Mouse (Mus musculus) heart, postnatal 25 days (tissue): Measurements from ENCODE around the gene Gm4981. TPM values are rescaled to one million over a fixed set of nuclear protein-coding genes. Genes with fewer than 3 reads are reported as not detected.
A peak's percentile ranks its signal among the peaks of the same experiment; 100 is the strongest.
"Not testable (repeated sequence)": the region's sequence is repeated elsewhere in the genome, so short reads cannot be mapped to it uniquely, and the experiment has no call there.

ENCODE experiments used
- DNase-seq: peaks from one replicate; pipeline ENCODE4 v3.0.0; 2022; ENCODE audit warnings: low spot score
- intact Hi-C: fragments of 180-260 bp; cut with DNase I; formaldehyde crosslinking; loops from one replicate; pipeline ENCODE4 v1.15.1; 2025
- total RNA-seq, 2 experiments: library from RNA; stranded (reverse); gene quantifications; 2 replicates each; pipeline ENCODE4 v1.2.3; 2021

The Gm4981 gene
- not detected for total RNA-seq

DNA sequence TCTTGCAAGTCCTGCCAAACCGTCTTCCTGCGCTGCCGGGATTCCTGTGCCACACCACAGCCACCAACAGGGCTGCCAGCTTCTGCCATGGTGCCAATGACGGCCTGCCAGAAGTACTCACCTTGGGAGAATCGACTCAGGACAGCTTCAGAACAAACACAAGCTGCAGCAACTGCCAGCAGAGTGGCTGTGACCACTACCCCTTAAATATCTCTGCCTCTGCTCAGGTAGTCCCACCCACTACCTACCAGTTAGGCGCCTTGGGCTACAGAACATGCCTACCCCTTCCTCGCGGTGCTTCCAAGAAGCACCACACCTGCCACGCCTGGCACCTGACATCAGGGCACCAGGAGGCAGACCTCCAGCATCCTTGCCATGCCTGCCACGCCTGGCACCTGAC, at the start of gene Gm4981:
Gene Gm4981, minus strand, starts transcription at position 89 of the 400 bp plus-strand sequence.
- DNase-seq, result no peak
- intact Hi-C loops, result no loop called here

DNA sequence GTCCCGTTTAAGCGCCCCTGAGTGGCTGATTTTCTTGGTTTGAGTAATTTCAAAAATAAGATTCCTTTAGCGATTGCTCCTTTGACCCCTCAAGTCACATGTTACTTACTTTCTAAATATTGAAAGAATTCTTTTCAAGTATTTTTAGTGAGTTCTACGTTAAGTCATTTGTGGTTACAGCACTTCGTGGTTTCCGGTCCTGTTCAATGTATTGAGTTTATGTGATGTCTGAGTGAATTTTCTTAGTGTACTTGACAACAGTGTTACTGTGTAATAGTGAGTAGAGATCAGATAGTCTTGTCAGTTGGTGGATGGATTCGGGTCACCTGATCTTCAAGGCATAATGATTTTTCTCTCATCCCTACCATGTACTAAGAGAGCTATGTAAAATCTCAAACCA, 45.7 kb upstream of the Gm4981 start:
- intact Hi-C loops, result no loop called here
- no peak for DNase-seq

DNA sequence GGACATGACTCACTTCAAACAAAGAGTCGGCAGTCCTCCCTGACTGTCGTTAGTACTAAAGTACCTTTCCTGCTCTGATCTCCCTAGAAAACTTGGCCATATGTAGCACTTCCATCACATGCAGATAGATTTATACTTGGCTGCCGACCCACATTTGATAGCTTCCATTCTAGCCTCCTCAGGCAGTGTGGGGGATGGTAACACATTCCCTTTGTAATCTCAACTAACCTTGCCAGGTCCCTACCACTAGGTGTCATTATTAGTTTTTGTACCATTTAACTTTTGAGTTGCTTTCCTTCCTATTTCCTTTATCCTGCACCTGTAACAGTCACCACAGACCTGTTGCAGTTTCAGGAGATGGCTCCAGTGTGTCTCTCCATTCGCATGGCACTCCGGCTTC, 22.0 kb upstream of the Gm4981 start:
- no peak for DNase-seq
- intact Hi-C loops, result no loop called here

DNA sequence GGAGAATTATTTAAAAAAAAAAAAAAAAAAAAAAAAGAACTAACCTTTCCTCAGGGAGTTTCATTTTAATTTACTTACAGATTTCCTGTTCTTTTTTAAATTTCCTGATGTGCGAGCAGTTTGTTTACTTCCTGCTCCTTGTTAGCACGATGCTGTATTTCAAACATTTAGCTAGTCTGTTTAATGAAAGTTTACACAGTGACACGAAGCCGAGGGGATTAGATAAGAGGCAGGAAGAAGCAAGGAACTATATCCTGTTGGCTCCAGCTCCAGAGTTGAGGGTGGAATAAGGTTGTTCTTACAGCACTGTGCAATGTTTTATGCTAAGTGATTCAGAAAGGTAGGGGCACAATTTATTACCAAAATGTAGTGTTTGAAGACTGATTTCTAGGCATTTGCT, 19.5 kb upstream of the Gm4981 start:
- intact Hi-C loops, result no loop called here
- DNase-seq, result no peak

DNA sequence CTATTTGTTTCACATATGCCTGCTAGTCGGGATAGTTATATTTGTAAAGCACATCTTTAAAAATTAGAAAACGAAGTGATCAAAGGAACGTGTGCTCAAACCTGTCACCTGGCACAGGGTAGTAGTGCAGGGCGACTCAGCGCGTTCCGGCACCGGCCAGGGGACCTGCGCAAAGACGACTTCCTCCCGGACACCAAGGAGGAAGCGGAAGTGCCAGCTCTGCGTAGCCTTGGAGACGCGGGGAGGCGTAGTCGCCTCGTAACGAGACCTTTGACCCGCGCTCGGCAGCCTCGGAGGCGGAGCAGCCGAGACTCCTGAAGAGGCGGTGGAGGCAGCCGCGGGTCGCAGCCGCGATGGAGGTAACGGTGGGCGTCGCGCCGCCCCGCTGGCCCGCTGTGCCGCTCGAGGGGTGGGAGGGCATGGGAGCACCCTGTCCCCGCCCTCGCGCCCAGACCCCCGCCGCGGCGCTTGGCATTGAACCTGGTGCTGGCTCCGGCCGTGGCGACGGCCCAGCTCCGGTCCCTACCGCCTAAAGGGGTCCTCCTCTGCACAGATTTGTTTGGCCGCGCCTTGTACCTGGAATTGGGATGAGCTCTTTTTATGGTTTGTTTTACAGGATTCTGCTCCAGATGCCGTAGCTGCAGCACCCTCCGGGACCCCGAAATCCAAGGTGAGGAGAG, 18.9 kb upstream of the Gm4981 start, which contains the start of gene Gcc2:
Gene Gcc2, plus strand, starts transcription at position 285 of the 680 bp plus-strand sequence.
- DNase-seq, result peak; percentile 88
- intact Hi-C loops, result no loop called here

DNA sequence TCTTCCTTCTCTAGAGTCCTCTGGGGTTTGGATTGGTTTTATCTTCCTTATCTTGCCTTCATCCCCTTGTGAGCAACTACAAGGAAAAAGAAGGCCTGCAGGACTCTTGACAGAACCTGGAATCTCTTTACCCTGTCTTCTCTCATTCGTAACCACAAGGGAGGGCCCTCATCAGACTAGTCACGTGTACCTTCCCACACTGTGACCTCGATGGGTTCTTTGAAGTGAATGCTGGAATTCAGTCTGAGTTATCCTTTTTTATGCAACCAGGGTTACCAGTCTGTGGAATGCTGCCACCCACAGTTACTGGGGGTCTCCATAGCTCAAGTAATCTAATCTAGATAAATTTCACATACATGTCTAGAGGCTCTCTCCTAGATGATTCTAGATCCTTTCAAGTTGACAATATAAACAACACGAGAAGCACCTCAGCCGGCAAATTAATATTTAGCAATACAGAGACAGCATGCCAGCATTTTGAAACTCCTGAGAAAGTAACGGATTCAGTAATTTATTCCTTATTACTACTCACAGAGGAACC, 18.2 kb upstream of the Gm4981 start:
- no peak for DNase-seq
- intact Hi-C loops, result no loop called here

DNA sequence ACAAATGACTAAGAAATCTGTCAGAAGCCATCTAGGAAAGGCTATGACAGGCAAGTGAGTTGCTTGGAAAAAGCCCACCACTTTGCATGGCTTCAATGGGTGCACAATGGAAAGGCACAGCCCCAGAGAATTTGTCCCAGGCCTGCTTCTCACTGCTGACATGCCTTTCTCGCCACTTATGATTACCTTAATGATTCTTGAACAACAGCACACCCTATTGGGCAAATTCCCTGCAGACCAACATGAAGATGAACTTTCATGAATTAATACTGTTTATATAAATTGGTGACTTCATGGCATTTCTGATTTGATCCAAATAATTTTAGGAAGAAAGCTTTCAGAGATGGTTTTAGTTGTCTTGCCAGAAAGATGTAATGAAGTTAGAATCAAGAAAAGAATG, 13.0 kb upstream of the Gm4981 start:
- intact Hi-C loops, result no loop called here
- no peak for DNase-seq

DNA sequence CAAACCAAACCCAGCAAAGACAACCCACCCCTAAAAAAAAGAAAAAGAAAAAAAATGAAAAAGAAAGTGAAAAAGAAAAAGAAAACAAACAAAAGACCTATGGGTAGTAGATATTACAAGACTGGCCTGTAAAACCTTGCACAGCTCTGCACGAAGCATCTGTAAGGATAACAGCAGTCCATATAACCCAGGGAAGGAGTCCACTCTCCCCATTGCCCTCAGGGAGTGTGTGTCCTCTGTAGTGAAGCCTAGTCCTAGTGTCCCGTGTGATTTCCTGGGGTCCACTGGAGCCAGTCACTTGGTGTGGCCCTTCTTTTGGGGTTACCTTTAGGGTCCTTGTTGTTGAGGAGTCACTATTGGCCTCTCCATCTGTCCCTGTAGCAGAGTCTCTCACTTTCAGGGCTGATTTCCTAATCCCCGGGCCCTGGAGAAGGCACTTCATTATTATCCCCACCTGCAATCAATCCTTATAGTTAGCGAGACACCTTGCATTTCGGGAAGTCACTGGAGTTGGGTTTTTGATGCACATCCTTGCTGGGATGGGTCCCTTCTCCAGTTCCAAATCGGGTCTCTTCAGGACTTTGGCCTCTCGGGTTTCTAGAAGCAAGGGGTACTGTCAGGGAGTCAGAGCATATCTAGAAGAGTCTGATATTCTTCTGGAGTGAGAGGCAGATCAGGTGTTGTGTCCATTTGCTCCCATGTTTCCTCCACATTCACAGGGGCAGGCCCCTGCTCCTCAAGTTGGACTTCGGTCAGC, 2.7 kb upstream of the Gm4981 start:
- peak; percentile 72 for DNase-seq
- intact Hi-C loops, result not testable (repeated sequence)

DNA sequence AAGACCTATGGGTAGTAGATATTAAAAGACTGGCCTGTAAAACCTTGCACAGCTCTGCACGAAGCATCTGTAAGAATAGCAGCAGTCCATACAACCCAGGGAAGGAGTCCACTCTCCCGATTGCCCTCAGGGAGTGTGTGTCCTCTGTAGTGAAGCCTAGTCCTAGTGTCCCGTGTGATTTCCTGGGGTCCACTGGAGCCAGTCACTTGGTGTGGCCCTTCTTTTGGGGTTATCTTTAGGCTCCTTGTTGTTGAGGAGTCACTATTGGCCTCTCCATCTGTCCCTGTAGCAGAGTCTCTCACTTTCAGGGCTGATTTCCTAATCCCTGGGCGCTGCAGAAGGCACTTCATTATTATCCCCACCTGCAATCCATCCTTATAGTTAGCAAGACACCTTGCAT, 1.5 kb downstream of the Gm4981 start:
- DNase-seq, intact Hi-C loops: not testable (repeated sequence)

DNA sequence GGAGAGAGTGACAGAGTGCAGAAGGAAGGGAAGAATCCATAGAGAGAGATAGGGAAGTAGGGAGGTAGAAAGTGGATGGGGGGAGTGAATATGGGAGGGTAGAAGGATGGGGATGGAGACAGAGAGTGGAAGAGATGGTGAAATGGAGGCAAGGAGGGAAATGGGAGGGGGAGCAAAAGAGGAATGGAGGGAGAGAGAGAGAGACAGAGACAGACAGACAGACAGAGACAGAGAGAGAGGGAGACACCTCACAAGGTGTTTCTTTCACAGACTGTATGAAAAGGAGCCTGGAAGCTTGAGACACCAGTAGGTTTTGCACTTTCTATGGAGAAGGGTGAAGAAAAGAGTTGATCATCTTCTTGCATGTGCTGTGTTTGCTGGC, 2.8 kb downstream of the Gm4981 start:
- DNase-seq, intact Hi-C loops: not testable (repeated sequence)

DNA sequence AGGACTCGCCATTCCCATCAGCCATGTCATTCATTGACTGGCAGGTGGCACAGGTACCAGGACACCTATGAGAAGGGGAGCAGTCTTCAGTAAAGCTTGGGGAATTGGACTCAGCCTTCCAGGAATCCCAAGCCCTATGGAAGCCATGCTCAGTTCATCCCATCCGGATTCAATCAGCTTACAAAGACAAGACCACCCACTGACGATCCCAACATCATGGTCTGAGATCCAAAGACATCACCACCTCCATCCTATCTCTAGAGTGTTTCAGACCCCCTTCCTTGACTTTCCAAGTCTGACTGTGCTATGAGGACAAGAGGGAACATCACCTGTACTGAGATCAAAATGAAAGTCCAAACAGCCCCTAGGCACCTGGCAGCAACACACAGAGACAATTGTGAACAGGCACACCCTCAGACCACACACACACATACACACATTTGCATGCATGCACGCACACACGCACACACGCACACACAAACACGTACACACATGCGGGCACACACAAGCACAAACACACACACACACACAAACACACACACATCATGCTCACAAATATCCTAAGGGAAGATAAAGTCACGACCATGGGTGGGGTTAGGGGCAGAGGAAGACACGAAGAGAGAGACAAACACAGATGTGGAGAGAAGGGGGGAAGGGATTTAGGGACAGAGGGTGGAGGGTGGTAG, 3.3 kb downstream of the Gm4981 start:
- intact Hi-C loops, result not testable (repeated sequence)
- DNase-seq, result peak; percentile 44

DNA sequence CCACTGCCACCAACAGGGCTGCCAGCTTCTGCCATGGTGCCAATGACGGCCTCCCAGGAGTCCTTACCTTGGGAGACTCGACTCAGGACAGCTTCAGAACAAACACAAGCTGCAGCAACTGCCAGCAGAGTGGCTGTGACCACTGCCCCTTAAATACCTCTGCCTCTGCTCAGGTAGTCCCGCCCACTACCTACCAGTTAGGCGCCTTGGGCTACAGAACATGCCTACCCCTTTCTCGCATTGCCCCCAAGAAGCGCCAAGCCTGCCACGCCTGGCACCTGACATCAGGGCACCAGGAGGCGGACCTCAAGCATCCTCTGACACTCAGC, 3.9 kb downstream of the Gm4981 start, which contains the start of gene Duxf3:
Gene Duxf3, minus strand, starts transcription at position 35 of the 329 bp plus-strand sequence.
- intact Hi-C loops, DNase-seq: not testable (repeated sequence)

DNA sequence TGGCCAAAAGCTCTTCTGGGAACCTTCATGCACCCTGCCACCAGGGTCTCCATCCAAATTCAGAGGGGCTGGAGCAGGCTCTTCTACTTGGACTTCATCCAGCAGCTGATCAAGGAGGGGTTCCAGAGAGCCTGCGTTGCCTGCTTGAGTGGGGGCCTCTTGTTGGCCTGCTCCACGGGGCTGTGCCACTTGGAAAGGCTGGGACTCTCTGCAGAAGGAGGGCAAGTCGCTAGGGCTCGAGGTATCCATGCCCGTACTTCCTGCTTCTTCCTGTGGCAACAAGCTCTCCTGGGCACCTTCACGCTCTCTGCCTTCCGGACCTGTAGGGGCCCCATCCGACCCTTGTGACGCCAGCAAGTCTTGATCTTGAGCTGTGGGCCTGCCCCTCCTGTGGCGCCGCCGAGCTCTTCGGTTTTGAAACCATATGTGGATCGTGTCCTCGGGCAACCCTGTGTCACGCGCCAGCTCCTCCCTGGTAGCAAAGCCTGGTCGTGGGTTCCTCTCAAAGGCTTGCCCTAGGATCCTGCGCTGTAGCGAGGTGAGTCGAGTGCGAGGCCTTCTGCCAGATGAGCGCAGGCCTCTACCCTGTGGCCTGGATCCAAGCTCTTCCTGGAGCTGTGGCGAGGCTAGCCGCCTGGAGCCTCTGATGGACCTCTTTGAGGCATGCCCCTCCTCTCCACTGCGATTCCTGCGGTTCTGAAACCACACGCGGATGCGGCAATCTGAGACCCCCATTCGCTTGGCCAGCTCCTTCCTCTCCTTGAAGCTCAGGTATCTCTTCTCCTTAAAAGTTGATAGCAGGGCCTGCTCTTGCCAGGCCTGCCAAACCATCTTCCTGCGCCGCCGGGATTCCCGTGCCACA, 4.5 kb downstream of the Gm4981 start:
- intact Hi-C loops, result not testable (repeated sequence)
- DNase-seq, result peak; percentile 82

DNA sequence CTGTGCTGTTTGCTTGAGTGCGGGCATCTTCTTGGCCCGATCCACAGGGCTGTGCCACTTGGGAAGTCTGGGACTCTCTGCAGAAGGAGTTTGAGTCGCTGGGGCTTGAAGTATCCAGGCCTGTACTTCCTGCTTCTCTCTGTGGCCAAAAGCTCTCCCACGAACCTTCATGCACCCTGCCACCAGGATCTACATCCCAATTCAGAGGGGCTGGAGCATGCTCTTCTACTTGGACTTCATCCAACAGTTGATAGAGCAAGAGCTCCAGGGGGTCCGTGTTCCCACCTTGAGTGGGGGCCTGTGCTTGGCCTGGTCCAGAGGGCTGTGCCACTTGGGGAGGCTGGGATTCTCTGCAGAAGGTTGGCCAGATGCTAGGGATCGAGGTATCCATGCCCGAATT, 5.4 kb downstream of the Gm4981 start:
- peak; percentile 69 for DNase-seq
- intact Hi-C loops, result not testable (repeated sequence)

DNA sequence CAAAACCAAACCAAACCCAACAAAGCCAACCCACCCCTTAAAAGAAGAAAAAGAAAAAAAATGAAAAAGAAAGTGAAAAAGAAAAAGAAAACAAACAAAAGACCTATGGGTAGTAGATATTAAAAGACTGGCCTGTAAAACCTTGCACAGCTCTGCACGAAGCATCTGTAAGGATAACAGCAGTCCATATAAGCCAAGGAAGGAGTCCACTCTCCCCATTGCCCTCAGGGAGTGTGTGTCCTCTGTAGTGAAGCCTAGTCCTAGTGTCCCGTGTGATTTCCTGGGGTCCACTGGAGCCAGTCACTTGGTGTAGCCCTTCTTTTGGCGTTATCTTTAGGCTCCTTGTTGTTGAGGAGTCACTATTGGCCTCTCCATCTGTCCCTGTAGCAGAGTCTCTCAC, 6.5 kb downstream of the Gm4981 start:
- intact Hi-C loops, DNase-seq: not testable (repeated sequence)

DNA sequence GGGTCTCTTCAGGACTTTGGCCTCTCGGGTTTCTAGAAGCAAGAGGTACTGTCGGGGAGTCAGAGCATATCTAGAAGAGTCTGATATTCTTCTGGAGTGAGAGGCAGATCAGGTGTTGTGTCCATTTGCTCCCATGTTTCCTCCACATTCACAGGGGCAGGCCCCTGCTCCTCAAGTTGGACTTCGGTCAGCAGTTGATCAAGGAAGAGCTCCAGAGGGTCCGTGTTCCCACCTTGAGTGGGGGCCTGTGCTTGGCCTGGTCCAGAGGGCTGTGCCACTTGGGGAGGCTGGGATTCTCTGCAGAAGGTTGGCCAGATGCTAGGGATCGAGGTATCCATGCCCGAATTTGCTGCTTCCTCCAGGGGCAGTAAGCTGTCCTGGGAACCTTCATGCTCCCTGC, 8.7 kb downstream of the Gm4981 start:
- intact Hi-C loops, result not testable (repeated sequence)
- DNase-seq, result peak; percentile 59

DNA sequence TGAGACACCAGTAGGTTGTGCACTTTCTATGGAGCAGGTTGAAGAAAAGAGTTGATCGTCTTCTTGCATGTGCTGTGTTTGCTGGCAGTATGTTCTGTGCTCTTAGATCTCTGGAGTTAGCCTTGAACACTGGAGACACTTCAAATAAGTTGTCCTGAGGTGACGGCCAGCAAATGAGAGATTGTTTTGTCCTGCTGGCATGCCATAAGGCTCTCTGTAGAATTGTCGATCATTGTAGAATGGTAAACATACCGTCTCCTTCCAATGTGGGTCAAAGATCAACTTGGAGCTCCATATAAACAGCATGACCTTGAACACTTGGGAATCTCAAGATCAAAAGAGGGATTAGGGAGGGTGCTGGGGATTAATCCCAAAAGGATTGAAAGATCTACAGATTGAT, 10.1 kb downstream of the Gm4981 start:
- intact Hi-C loops, DNase-seq: not testable (repeated sequence)

DNA sequence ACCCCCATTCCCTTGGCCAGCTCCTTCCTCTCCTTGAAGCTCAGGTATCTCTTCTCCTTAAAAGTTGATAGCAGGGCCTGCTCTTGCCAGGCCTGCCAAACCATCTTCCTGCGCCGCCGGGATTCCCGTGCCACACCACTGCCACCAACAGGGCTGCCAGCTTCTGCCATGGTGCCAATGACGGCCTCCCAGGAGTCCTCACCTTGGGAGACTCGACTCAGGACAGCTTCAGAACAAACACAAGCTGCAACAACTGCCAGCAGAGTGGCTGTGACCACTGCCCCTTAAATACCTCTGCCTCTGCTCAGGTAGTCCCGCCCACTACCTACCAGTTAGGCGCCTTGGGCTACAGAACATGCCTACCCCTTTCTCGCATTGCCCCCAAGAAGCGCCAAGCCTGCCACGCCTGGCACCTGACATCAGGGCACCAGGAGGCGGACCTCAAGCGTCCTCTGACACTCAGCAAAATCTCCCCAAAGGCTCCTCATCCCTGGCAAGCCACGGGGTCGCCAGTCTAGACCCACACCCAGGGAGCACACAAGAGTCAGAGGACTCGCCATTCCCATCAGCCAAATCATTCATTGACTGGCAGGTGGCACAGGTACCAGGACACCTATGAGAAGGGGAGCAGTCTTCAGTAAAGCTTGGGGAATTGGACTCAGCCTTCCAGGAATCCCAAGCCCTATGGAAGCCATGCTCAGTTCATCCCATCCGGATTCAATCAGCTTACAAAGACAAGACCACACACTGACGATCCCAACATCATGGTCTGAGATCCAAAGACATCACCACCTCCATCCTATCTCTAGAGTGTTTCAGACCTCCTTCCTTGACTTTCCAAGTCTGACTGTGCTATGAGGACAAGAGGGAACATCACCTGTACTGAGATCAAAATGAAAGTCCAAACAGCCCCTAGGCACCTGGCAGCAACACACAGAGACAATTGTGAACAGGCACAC, 11.4 kb downstream of the Gm4981 start, which contains the start of gene AW822073:
Gene AW822073, minus strand, starts transcription at position 104 of the 959 bp plus-strand sequence.
- DNase-seq, intact Hi-C loops: not testable (repeated sequence)
